Mouse (Mus musculus) ZHBTc4 (cell line): ENCODE results near the gene St6galnac5.
"Not testable (repeated sequence)": the region's sequence is repeated elsewhere in the genome, so short reads cannot be mapped to it uniquely, and the experiment has no call there.

Source experiments
- DNase-seq: peaks from one replicate; pipeline ENCODE4 v3.0.0-alpha.2; 2011; ENCODE audit warnings: low read depth, low spot score

St6galnac5 gene

GRCm38 (mm10) chr3:152793006-152793405 lies 189.0 kb downstream of the St6galnac5 start:
- DNase-seq = no peak

- DNase-seq = no peak
Observed at GRCm38 (mm10) chr3:152792601-152793000, 189.4 kb downstream of the St6galnac5 start.

- DNase-seq = not testable (repeated sequence)
Observed at GRCm38 (mm10) chr3:152788301-152788953, 193.6 kb downstream of the St6galnac5 start.

- DNase-seq = not testable (repeated sequence)
Observed at GRCm38 (mm10) chr3:152784353-152784752, 197.7 kb downstream of the St6galnac5 start.

GRCm38 (mm10) chr3:152783792-152784191 lies 198.3 kb downstream of the St6galnac5 start:
- DNase-seq = peak; percentile 79

- no peak for DNase-seq
Observed at GRCm38 (mm10) chr3:152779819-152780218, 202.2 kb downstream of the St6galnac5 start.

- DNase-seq = no peak
Observed at GRCm38 (mm10) chr3:152776872-152777540, 205.0 kb downstream of the St6galnac5 start.

GRCm38 (mm10) chr3:152776363-152776762 lies 205.7 kb downstream of the St6galnac5 start:
- no peak for DNase-seq

GRCm38 (mm10) chr3:152770056-152770455 lies 212.0 kb downstream of the St6galnac5 start:
- DNase-seq = no peak

- DNase-seq = no peak
Observed at GRCm38 (mm10) chr3:152767485-152767884, 214.6 kb downstream of the St6galnac5 start.
